Mouse (Mus musculus): Measurements from ENCODE around the gene Fam118a. TPM values are rescaled to one million over a fixed set of nuclear protein-coding genes. Genes with fewer than 3 reads are reported as not detected.

Fam118a gene
- polyA plus RNA-seq, 1 experiment from 2014 or later = 11.4 TPM

GRCm38 (mm10) chr15:84994498-84994897, 34.2 kb upstream of the Fam118a start:
- no peaks in the 10 kb centered on the region for H3K36me3 ChIP-seq
- no peak overlapping the region for H3K4me3 ChIP-seq
- H3K27me3 ChIP-seq (replicated peaks) = peaks cover 26% of the 10 kb centered on the region
- 8% methylated on average over 6 of the region's 6 CpGs for WGBS (ENCODE audit: insufficient replicate concordance)
- H3K9ac ChIP-seq = no peak overlapping the region
- H3K4me2 ChIP-seq = no peak overlapping the region
- no peaks in the 10 kb centered on the region for H3K9me3 ChIP-seq (replicated peaks)
- no peak for ATAC-seq
- H3K4me1 ChIP-seq = no peaks in the 10 kb centered on the region
- no peak overlapping the region for H3K27ac ChIP-seq

GRCm38 (mm10) chr15:84995041-84995440, 33.7 kb upstream of the Fam118a start:
- Histone ChIP-seq H3K27ac (no peak overlapping the region), H3K9me3 (replicated peaks) (no peaks in the 10 kb centered on the region), H3K9ac (no peak overlapping the region), H3K4me3 (no peak overlapping the region), H3K36me3 (no peaks in the 10 kb centered on the region), H3K4me2 (no peak overlapping the region), H3K27me3 (replicated peaks) (peaks cover 20% of the 10 kb centered on the region), H3K4me1 (no peaks in the 10 kb centered on the region)
- 21% methylated on average over 6 of the region's 6 CpGs for whole genome bisulfite sequencing (ENCODE audit: insufficient replicate concordance)
- ATAC-seq = no peak

GRCm38 (mm10) chr15:84995967-84996366, 32.8 kb upstream of the Fam118a start:
- ATAC-seq = no peak; the same call in 1 of the 2 replicates
- Histone ChIP-seq H3K4me2 (no peak overlapping the region), H3K4me3 (no peak overlapping the region), H3K4me1 (no peaks in the 10 kb centered on the region), H3K27ac (no peak overlapping the region), H3K9ac (no peak overlapping the region), H3K9me3 (replicated peaks) (no peaks in the 10 kb centered on the region), H3K36me3 (no peaks in the 10 kb centered on the region), H3K27me3 (replicated peaks) (peaks cover 19% of the 10 kb centered on the region)
- 13% methylated on average over 1 of the region's 1 CpGs for WGBS (ENCODE audit: insufficient replicate concordance)

GRCm38 (mm10) chr15:84997768-84998454, 30.8 kb upstream of the Fam118a start:
- WGBS (ENCODE audit: insufficient replicate concordance) = 57% methylated on average over 14 of the region's 14 CpGs
- no peak for ATAC-seq
- Histone ChIP-seq H3K27ac (no peak overlapping the region), H3K36me3 (no peaks in the 10 kb centered on the region), H3K4me2 (no peak overlapping the region), H3K4me3 (no peak overlapping the region), H3K4me1 (no peaks in the 10 kb centered on the region), H3K27me3 (replicated peaks) (peaks cover 31% of the 10 kb centered on the region), H3K9ac (no peak overlapping the region), H3K9me3 (replicated peaks) (no peaks in the 10 kb centered on the region)

GRCm38 (mm10) chr15:84999911-85000310, 28.8 kb upstream of the Fam118a start:
- no peak overlapping the region for H3K27ac ChIP-seq
- no peaks in the 10 kb centered on the region for H3K36me3 ChIP-seq
- no peak for ATAC-seq
- no peaks in the 10 kb centered on the region for H3K9me3 ChIP-seq (replicated peaks)
- no peak overlapping the region for H3K4me2 ChIP-seq
- no peak overlapping the region for H3K4me3 ChIP-seq
- no peaks in the 10 kb centered on the region for H3K4me1 ChIP-seq
- WGBS (ENCODE audit: insufficient replicate concordance) = 60% methylated on average over 7 of the region's 7 CpGs
- H3K27me3 ChIP-seq (replicated peaks) = peaks cover 27% of the 10 kb centered on the region; the same call in 1 of the 2 replicates
- no peak overlapping the region for H3K9ac ChIP-seq

- H3K9me3 ChIP-seq (replicated peaks) = no peaks in the 10 kb centered on the region
- ATAC-seq = 0 out of 2 replicates have a peak, but pooled peaks have one; percentile 60
- no peak overlapping the region for H3K27ac ChIP-seq
- peaks cover 22% of the 10 kb centered on the region; the same call in 1 of the 2 replicates for H3K27me3 ChIP-seq (replicated peaks)
- no peak overlapping the region for H3K4me3 ChIP-seq
- no peaks in the 10 kb centered on the region for H3K36me3 ChIP-seq
- no peak overlapping the region for H3K4me2 ChIP-seq
- H3K9ac ChIP-seq = no peak overlapping the region
- no peaks in the 10 kb centered on the region for H3K4me1 ChIP-seq
- 18% methylated on average over 29 of the region's 29 CpGs for WGBS (ENCODE audit: insufficient replicate concordance)
Observed at GRCm38 (mm10) chr15:85000984-85001982, 27.5 kb upstream of the Fam118a start.

GRCm38 (mm10) chr15:85009666-85010065, 19.1 kb upstream of the Fam118a start:
- Histone ChIP-seq H3K4me1 (peaks cover 3% of the 10 kb centered on the region; the same call in 1 of the 2 replicates), H3K27me3 (replicated peaks) (no peaks in the 10 kb centered on the region), H3K9ac (no peak overlapping the region), H3K4me2 (no peak overlapping the region), H3K9me3 (replicated peaks) (no peaks in the 10 kb centered on the region), H3K4me3 (no peak overlapping the region), H3K27ac (no peak overlapping the region), H3K36me3 (no peaks in the 10 kb centered on the region)
- no peak for ATAC-seq
- 64% methylated on average over 8 of the region's 8 CpGs for WGBS (ENCODE audit: insufficient replicate concordance)

- Histone ChIP-seq H3K9ac (no peak overlapping the region), H3K27me3 (replicated peaks) (peaks cover 18% of the 10 kb centered on the region), H3K4me3 (no peak overlapping the region), H3K4me1 (peaks cover 3% of the 10 kb centered on the region; the same call in 1 of the 2 replicates), H3K27ac (no peak overlapping the region), H3K9me3 (replicated peaks) (no peaks in the 10 kb centered on the region), H3K36me3 (no peaks in the 10 kb centered on the region), H3K4me2 (peak overlapping the region; percentile 2; the same call in 1 of the 2 replicates)
- ATAC-seq = no peak
- WGBS (ENCODE audit: insufficient replicate concordance) = 50% methylated on average over 19 of the region's 19 CpGs
Observed at GRCm38 (mm10) chr15:85011895-85012661, 16.7 kb upstream of the Fam118a start.

- Histone ChIP-seq H3K36me3 (no peaks in the 10 kb centered on the region), H3K4me3 (no peak overlapping the region), H3K4me2 (peak overlapping the region; percentile 2; the same call in 1 of the 2 replicates), H3K9ac (no peak overlapping the region), H3K9me3 (replicated peaks) (no peaks in the 10 kb centered on the region), H3K27ac (no peak overlapping the region), H3K4me1 (peaks cover 3% of the 10 kb centered on the region; the same call in 1 of the 2 replicates), H3K27me3 (replicated peaks) (peaks cover 24% of the 10 kb centered on the region)
- no peak for ATAC-seq
- 44% methylated on average over 2 of the region's 2 CpGs for WGBS (ENCODE audit: insufficient replicate concordance)
Observed at GRCm38 (mm10) chr15:85012662-85013054, 16.1 kb upstream of the Fam118a start.

GRCm38 (mm10) chr15:85015771-85016170, 13.0 kb upstream of the Fam118a start:
- WGBS (ENCODE audit: insufficient replicate concordance) = 64% methylated on average over 11 of the region's 11 CpGs
- Histone ChIP-seq H3K27me3 (replicated peaks) (peaks cover 28% of the 10 kb centered on the region), H3K9me3 (replicated peaks) (no peaks in the 10 kb centered on the region), H3K27ac (no peak overlapping the region), H3K9ac (no peak overlapping the region), H3K4me2 (no peak overlapping the region), H3K4me1 (peaks cover 3% of the 10 kb centered on the region; the same call in 1 of the 2 replicates), H3K36me3 (no peaks in the 10 kb centered on the region), H3K4me3 (no peak overlapping the region)
- ATAC-seq = no peak

- Histone ChIP-seq H3K36me3 (no peaks in the 10 kb centered on the region), H3K9ac (no peak within 1 kb of the TSS), H3K4me2 (no peak within 1 kb of the TSS), H3K4me3 (no peak within 1 kb of the TSS), H3K27me3 (replicated peaks) (peaks cover 28% of the 10 kb centered on the region), H3K9me3 (replicated peaks) (no peaks in the 10 kb centered on the region), H3K27ac (no peak within 1 kb of the TSS), H3K4me1 (no peaks in the 10 kb centered on the region)
- no peak for ATAC-seq
- 9% methylated on average over 21 of the region's 21 CpGs for WGBS (ENCODE audit: insufficient replicate concordance)
Observed at GRCm38 (mm10) chr15:85016951-85017664, 11.6 kb upstream of the Fam118a start, which contains the start of gene Upk3a. TSS of gene Upk3a (plus strand) at chr15:85017141.
